ENCODE assay signal across 15 mouse cellular contexts in the genomic region with DNA sequence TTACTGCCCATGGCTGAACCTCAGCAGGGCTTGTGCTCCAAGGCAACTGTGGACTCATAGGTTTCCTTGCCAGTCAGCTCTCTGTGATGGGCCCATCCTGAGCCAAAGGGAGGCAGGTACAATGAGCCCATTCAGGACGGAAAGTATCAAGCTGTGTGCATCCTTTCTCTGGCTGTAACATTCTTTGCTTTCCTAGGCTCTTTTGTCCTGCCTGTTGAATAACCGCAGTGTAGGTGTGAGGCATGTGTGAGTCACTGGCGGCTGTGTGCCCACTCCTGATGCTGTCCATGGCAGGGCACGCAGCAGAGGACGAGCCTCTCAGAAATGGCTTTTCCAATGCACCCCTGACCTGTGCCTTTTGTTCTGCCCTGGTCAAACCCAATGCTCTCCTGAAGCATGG. TPM values are rescaled to one million over a fixed set of nuclear protein-coding genes. Genes with fewer than 3 reads are reported as not detected.
"Had no signal": no experiment of that assay in that cellular context is flagged by ENCODE, and none has a peak within 500 bp of the region (broad histone marks: within the 10 kb centered on the region; RNA-seq: fewer than 3 reads in every experiment).

No protein-coding gene starts in this region.

- H3K27me3 ChIP-seq: kidney, embryonic 15.5 days; limb, embryonic 13.5 days; midbrain, embryonic 13.5 days; neural tube, embryonic 12.5 days had no signal

- H3K36me3 ChIP-seq: kidney, embryonic 15.5 days; limb, embryonic 13.5 days; midbrain, embryonic 13.5 days; neural tube, embryonic 12.5 days had no signal

- ATAC-seq: lung, postnatal 0 days; midbrain, embryonic 13.5 days had no signal

- H3K9me3 ChIP-seq: kidney, embryonic 15.5 days; midbrain, embryonic 13.5 days; neural tube, embryonic 12.5 days had no signal

- H3K27ac ChIP-seq: kidney, embryonic 15.5 days; limb, embryonic 13.5 days; liver, embryonic 14.5 days; midbrain, embryonic 13.5 days; neural tube, embryonic 12.5 days; stomach, postnatal 0 days had no signal

- H3K4me2 ChIP-seq: kidney, embryonic 15.5 days; limb, embryonic 13.5 days; midbrain, embryonic 13.5 days; neural tube, embryonic 12.5 days had no signal

- H3K4me3 ChIP-seq: kidney, embryonic 15.5 days; limb, embryonic 13.5 days; midbrain, embryonic 13.5 days; neural tube, embryonic 12.5 days had no signal

- DNase-seq: kidney, postnatal 14 days; left cerebral cortex, postnatal 4 days; lung, adult 18-20 months; lung, postnatal 36 days; retina, postnatal 1 day; thymus, adult 18-20 months; thymus, postnatal 14 days had no signal

- H3K9ac ChIP-seq: kidney, embryonic 15.5 days; limb, embryonic 13.5 days; liver, embryonic 14.5 days; midbrain, embryonic 13.5 days; neural tube, embryonic 12.5 days had no signal

- H3K4me1 ChIP-seq: kidney, embryonic 15.5 days; neural tube, embryonic 12.5 days had no signal

RNA-seq across cellular contexts. Expression of gene Vtcn1, which starts 41.7 kb away (rescaled TPM):
- polyA plus RNA-seq: liver, embryonic 14.5 days; midbrain, embryonic 13.5 days; neural tube, embryonic 12.5 days; small intestine, adult 2 months had no signal
